Mouse (Mus musculus) brain, embryonic 14.5 days (tissue): Measurements from ENCODE around the gene Colca2.

Experiments
- CTCF ChIP-seq: fragments of 200-500 bp; IDR thresholded peaks from 2 replicates; pipeline ENCODE4 v1.5.1; 2012; ENCODE audit warnings: inconsistent platforms, mild to moderate bottlenecking, moderate library complexity, borderline replicate concordance; ENCODE audit not compliant: insufficient read depth, insufficient read length; ENCODE audit errors: extremely low read depth
- POLR2A ChIP-seq: fragments of 200-500 bp; IDR thresholded peaks from 2 replicates; pipeline ENCODE4 v1.6.1; 2012; ENCODE audit warnings: mild to moderate bottlenecking, inconsistent platforms, borderline replicate concordance; ENCODE audit not compliant: poor library complexity, insufficient read depth, insufficient read length, severe bottlenecking; ENCODE audit errors: extremely low read depth

DNA sequence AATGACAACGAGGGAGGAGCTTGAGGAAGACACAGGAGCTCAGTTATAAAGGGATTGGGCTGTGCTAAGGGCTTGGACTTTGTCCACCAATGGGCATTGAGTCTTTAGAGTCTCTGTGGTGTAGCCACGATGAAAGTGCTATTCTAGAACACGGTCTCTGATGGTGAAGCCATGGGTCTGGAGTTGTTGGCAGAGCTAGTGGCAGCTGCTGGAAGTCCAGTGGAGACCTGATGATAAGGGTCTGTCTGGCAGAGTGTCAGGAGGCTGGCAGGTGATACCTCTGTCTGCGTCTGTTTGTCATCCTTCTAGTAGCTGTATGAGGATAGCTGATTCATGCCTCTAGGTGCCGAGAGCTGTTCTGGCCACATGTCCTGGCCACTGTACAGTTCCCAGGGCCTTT is 25.6 kb upstream of the Colca2 start:
- TF ChIP-seq CTCF (no peak), POLR2A (no peak)
